Mouse (Mus musculus) ES-Bruce4 (cell line): ENCODE measurements around the gene Il21r. TPM values are rescaled to one million over a fixed set of nuclear protein-coding genes. Genes with fewer than 3 reads are reported as not detected.

ENCODE experiments used
- H3K27ac ChIP-seq: 2 replicates; pipeline ENCODE4 v1.5.1; 2012; ENCODE audit warnings: low read length, inconsistent platforms; ENCODE audit not compliant: insufficient read depth
- H3K27me3 ChIP-seq: 2 replicates; pipeline ENCODE4 v1.6.1; 2012; ENCODE audit warnings: mild to moderate bottlenecking, low read length, inconsistent platforms; ENCODE audit not compliant: control insufficient read depth, poor library complexity, insufficient read depth, severe bottlenecking
- H3K36me3 ChIP-seq: 2 replicates; pipeline ENCODE4 v1.6.1; 2012; ENCODE audit warnings: inconsistent platforms, mild to moderate bottlenecking, low read length, moderate library complexity; ENCODE audit not compliant: control insufficient read depth, poor library complexity, insufficient read depth, severe bottlenecking
- H3K4me1 ChIP-seq: one replicate; pipeline ENCODE4 v1.8.1; 2011; ENCODE audit warnings: low read length; ENCODE audit not compliant: control insufficient read depth, insufficient read depth
- H3K4me3 ChIP-seq: 2 replicates; pipeline ENCODE4 v1.5.1; 2011; ENCODE audit warnings: low read depth, mild to moderate bottlenecking, low read length
- H3K9ac ChIP-seq: 2 replicates; pipeline ENCODE4 v1.6.1; 2012; ENCODE audit warnings: low read depth, mild to moderate bottlenecking, inconsistent platforms; ENCODE audit not compliant: poor library complexity, severe bottlenecking
- H3K9me3 ChIP-seq: replicated peaks from 2 replicates; pipeline ENCODE4 v1.6.1; 2012; ENCODE audit warnings: mild to moderate bottlenecking, low read length, inconsistent platforms; ENCODE audit not compliant: control insufficient read depth, poor library complexity, insufficient read depth, severe bottlenecking
- CTCF ChIP-seq: IDR thresholded peaks from one replicate; pipeline ENCODE4 v1.8.1; 2011; ENCODE audit warnings: low read depth, low read length
- EP300 ChIP-seq: IDR thresholded peaks from 2 replicates; pipeline ENCODE4 v1.6.1; 2011; ENCODE audit warnings: low read depth, low read length; ENCODE audit not compliant: insufficient read depth
- POLR2A ChIP-seq: IDR thresholded peaks from one replicate; pipeline ENCODE4 v1.8.1; 2011; ENCODE audit warnings: low read length; ENCODE audit not compliant: insufficient read depth
- polyA plus RNA-seq: library from polyadenylated mRNA; stranded (reverse); fragments of >200 nt; gene quantifications from 2 replicates; pipeline ENCODE4 v1.2.4, GENCODE M21; 2011; ENCODE audit warnings: low read depth; ENCODE audit not compliant: missing spikeins, insufficient read depth, insufficient read length

The Il21r gene
- polyA plus RNA-seq = not detected in 2 replicates

- Histone ChIP-seq H3K27ac (no peak within 1 kb of the TSS), H3K4me1 (no peaks in the 10 kb centered on the region), H3K9ac (no peak within 1 kb of the TSS), H3K27me3 (no peaks in the 10 kb centered on the region), H3K9me3 (no peaks in the 10 kb centered on the region), H3K4me3 (no peak within 1 kb of the TSS), H3K36me3 (no peaks in the 10 kb centered on the region)
- no peak for TF ChIP-seq CTCF
- TF ChIP-seq EP300 = no peak
- TF ChIP-seq POLR2A = no peak
Observed at GRCm38 (mm10) chr7:125603185-125603631, at the start of gene Il21r. Il21r (plus strand) TSS chr7:125603429.

DNA sequence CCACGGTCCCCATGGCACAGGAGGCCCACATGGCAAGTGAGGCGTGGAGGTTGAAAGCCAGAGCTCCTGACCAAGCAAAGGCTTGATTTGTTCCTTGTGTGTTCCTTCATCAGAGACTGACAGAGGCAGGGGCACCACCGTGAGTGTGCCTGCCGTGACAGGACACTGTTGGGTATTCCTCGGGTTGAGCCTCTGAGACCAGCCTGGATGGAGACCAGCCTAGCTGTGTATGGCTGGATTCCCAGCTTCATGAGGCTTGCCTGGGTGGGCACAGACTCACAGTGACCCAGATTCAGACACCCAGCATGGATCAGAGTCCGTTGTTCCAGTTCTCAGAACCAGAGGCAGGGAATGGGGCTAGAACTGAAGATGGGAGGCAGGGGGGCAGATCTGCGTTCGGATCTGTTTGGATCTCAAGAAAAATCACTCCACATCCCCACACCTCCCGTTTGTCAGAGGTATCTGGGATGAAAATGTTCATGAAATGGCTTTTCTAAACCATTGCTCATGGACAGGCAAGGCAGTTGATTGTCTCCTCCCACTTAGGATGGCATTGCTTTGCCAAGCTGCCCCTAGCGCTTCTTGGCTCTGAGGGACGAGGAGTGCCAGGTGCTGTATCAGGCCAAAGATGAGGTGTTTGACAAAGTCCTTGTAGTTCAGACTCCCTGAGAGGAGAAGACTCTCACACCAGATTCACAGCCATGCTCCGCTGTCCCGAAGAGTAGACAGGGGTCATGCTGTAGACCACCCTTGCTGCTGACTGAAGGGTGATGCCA lies 49.4 kb upstream of the Il21r start:
- Histone ChIP-seq H3K36me3 (no peaks in the 10 kb centered on the region), H3K9me3 (no peaks in the 10 kb centered on the region), H3K27ac (no peak overlapping the region), H3K4me1 (no peaks in the 10 kb centered on the region), H3K4me3 (no peak overlapping the region), H3K9ac (no peak overlapping the region), H3K27me3 (no peaks in the 10 kb centered on the region)
- TF ChIP-seq POLR2A = no peak
- TF ChIP-seq EP300 = no peak
- TF ChIP-seq CTCF = no peak

GRCm38 (mm10) chr7:125554456-125555114 lies 48.6 kb upstream of the Il21r start:
- no peak overlapping the region for H3K4me3 ChIP-seq
- H3K4me1 ChIP-seq = no peaks in the 10 kb centered on the region
- H3K36me3 ChIP-seq = no peaks in the 10 kb centered on the region
- H3K9me3 ChIP-seq = no peaks in the 10 kb centered on the region
- H3K9ac ChIP-seq = no peak overlapping the region
- no peak for TF ChIP-seq CTCF
- TF ChIP-seq POLR2A = no peak
- no peak for TF ChIP-seq EP300
- H3K27me3 ChIP-seq = no peaks in the 10 kb centered on the region
- H3K27ac ChIP-seq = no peak overlapping the region

DNA sequence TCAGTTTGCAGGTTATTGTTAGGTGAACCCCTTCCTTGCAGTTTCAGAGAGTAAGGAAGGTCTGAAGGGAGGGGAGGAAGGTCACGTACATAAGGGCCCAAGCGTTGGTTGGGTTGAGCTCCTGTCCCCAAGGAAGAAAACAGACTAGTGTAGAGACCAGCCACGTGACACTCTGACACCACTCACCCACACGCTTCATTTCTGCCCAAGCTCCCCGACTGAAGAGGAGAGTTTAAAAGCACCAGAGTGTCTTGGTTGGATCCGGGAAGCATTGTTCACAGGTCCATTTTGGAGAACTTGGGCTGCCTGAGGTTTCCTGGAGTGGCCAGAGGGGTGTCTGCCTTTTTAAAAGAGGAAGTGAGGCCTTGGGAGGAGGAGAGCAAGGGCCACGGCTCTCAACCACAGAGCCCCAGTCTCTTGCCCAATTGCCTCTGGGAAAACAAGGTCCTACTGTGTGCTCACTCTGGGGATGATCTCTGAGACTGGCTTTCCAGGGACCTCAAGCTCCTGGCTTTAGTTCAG lies 47.8 kb upstream of the Il21r start:
- Histone ChIP-seq H3K27me3 (no peaks in the 10 kb centered on the region), H3K36me3 (no peaks in the 10 kb centered on the region), H3K4me3 (no peak overlapping the region), H3K4me1 (no peaks in the 10 kb centered on the region), H3K27ac (no peak overlapping the region), H3K9me3 (no peaks in the 10 kb centered on the region), H3K9ac (no peak overlapping the region)
- TF ChIP-seq CTCF (no peak), POLR2A (no peak), EP300 (no peak)

GRCm38 (mm10) chr7:125556096-125556495 lies 47.1 kb upstream of the Il21r start:
- Histone ChIP-seq H3K27ac (no peak overlapping the region), H3K36me3 (no peaks in the 10 kb centered on the region), H3K4me1 (no peaks in the 10 kb centered on the region), H3K9me3 (no peaks in the 10 kb centered on the region), H3K9ac (no peak overlapping the region), H3K4me3 (no peak overlapping the region), H3K27me3 (no peaks in the 10 kb centered on the region)
- TF ChIP-seq EP300 (no peak), POLR2A (no peak), CTCF (no peak)

DNA sequence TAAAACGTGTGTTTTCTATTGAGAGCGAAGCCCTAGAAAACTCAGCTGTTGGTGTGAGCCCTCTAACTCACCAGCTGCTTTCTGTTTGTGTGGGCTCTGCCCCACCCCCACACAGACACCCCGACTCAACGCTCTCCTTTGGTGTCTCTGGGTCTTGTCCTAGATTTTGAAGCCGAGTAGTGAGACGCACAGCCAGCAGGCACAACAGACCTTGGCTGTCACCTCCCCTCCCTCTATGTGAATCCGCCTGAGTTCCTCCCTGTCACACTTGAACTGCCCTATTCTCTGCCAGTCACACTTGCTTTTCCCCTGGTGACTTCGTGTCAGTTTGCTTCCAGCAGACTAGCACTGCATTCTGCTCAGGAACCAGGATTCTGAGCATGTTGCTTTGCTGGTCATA lies 46.4 kb upstream of the Il21r start:
- no peaks in the 10 kb centered on the region for H3K27me3 ChIP-seq
- no peaks in the 10 kb centered on the region for H3K9me3 ChIP-seq
- no peak overlapping the region for H3K27ac ChIP-seq
- no peaks in the 10 kb centered on the region for H3K36me3 ChIP-seq
- H3K9ac ChIP-seq = no peak overlapping the region
- H3K4me3 ChIP-seq = no peak overlapping the region
- H3K4me1 ChIP-seq = no peaks in the 10 kb centered on the region
- no peak for TF ChIP-seq EP300
- TF ChIP-seq POLR2A = no peak
- TF ChIP-seq CTCF = no peak
